Mouse (Mus musculus): Measurements from ENCODE around the gene Hes2.
A peak's percentile ranks its signal among the peaks of the same experiment; 100 is the strongest.

Gene Hes2

DNA sequence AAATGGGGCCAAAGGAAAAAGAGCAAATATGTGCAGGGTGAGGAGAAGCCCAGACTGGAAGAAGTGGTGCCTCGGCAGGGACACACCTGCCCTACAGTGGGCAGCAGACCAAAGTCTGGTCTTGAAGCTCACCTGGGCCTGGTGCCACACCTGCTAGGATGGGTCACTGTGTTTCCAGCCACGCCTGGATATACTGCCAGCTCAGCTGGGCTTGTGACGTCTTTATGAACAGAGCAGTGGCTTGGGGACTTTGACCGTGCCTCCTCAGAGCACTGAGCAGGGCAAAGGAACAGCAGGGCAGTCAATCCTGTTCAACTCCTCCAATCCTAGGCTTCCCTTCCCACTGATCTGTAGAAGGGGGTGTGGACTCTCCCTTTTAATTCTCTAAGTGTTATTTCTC, 2.1 kb downstream of the Hes2 start:
- DNase-seq = no peak

- no peak for DNase-seq
Measured at GRCm38 (mm10) chr4:152161601-152162000, 2.9 kb downstream of the Hes2 start.

DNA sequence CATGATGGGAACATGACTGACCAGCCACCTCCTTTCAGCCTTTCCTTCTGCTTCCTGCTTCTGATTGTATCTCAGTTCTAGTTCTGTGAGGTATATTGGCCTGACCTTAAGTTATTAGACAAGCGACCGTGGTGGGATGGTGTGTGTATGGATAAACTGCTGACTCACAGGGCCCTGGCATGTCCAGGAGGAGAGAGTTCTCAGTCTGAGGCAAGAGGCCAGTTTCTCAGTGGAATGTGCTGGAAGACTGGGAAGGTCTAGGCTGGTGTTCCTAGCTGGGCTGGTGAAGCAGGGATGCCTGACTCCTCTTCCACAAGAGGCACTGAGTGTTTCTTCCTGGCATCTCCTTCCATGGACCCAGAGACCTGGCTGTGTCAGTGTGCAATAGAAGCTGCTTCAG, 4.1 kb downstream of the Hes2 start:
- DNase-seq = no peak

DNA sequence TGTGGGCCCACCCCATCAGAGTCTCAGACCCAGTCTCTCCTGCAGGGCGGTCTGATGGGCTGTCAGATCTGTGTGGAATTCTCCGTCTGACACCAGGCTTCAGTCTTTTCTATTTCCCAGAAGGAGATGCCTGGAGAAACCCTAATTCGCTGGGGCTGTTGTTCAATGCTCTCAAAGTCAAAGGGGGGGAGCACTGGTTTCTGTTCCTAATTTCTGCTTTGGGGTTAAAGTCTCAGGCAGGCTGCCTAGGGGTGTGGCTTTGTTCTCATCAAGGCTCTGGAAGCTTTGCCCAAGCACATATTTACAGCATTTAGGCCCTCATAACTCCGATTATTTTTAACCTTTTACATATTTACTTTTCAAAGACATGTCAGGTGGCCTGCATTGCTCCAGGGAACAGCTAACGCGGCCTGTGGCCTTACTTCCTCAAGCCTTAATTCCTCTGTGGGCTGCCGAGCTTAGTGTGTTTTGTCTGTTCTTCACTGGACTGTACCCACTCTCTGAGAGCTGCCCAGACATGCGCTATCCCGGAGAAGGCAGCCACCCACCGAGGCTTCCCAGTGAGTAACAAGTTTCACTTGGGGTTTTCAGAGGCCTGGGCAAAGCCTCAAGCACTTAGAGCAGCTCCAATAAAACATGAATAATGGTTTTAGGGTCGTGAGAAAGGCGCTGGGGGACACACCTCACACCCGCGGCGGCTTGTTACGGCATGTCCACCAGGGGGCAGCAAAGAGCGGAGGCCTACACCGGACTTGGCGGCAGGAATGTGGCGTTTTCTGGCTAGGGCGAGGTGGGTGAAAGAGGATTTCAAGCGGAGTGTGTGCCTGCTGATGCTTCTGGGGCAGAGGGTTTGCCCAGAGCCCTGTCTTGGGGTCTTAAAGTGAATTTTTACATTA, 6.6 kb downstream of the Hes2 start:
- peak; percentile 74 for DNase-seq

DNA sequence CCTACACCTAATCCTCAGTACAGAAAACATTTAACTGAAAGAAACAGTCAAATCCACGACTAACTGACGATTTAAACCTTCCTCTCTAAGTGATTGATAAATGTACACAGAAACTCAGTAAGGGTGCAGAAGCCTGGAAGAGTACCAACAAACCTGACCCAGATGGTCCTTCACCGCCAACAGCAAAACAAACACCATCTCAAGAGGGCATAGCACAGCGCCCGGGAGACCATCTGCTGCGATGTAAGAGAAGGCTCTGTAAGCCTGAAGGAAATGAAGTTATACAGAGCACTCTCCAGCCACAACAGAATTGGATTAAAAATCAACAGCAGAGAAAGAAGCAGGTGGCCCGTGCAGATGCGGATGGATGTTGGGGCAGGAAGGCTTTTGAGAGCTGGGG, 9.4 kb downstream of the Hes2 start:
- DNase-seq = no peak

DNA sequence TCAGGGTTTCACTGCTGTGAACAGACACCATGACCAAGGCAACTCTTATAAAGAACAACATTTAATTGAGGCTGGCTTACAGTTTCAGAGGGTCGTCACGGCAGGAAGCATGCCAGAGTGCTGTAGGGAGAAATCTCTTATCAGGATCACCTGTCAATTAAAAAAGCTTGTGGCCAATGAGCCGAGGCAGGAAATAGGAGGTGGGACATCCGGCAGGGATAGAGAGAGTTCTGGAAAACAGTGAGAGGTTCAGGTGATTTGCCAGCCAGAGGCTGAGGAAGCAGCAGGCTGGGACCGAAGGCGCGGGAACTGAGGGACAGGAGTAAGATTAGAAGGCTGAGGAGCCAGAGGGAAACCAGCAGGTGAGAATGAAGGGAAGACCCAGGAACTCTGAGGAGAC, 10.4 kb downstream of the Hes2 start:
- no peak for DNase-seq

DNA sequence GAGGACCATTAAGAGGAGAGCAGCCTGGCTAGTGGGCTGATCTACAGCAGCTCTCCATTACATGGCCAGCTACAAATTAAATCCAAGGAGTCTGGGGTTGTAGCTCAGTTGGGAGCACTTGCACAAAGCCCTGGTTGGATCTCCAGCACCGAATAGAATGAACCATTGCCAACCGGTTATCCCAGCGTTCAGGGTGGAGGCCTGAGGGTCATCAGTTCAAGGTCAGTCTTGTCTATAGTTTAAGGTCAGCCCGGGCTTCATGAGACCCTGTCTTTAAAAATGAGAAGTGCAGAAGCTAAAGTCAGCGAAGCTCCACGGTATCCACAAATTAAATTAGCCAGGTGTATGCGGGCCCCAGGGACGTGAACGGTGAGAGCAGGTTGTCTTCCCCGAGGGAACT, 11.6 kb downstream of the Hes2 start:
- DNase-seq = no peak

GRCm38 (mm10) chr4:152171543-152171942, 12.9 kb downstream of the Hes2 start:
- no peak for DNase-seq

GRCm38 (mm10) chr4:152173041-152173440, 14.4 kb downstream of the Hes2 start:
- peak; percentile 74 for DNase-seq

DNA sequence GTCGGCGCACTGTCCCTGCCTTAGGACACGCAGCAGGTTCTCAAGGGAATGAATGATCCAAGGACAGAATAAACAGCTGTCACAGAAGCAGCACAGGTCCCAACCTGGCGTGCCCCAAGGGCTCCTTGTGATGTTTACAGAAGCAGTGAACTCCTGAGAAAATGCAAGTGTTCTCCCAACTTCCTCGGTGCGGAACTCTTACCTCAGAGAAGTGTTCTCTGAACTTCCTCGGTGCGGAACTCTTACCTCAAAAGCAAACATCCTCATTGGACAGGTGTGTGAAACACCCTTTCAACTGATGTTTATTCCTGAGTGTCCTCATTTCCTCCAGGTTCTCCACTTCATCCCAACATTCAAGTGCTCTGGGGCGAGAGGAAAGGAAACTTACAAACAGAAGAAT, 15.3 kb downstream of the Hes2 start:
- no peak for DNase-seq

GRCm38 (mm10) chr4:152176638-152177037, 18.0 kb downstream of the Hes2 start:
- DNase-seq = no peak

GRCm38 (mm10) chr4:152177174-152177536, 18.5 kb downstream of the Hes2 start:
- DNase-seq = no peak

GRCm38 (mm10) chr4:152177537-152178343, 19.1 kb downstream of the Hes2 start, which contains the start of gene Acot7:
Acot7 (plus strand) TSS chr4:152178134.
- DNase-seq = peak; percentile 94

GRCm38 (mm10) chr4:152178344-152178864, 19.7 kb downstream of the Hes2 start:
- peak; percentile 66 for DNase-seq

DNA sequence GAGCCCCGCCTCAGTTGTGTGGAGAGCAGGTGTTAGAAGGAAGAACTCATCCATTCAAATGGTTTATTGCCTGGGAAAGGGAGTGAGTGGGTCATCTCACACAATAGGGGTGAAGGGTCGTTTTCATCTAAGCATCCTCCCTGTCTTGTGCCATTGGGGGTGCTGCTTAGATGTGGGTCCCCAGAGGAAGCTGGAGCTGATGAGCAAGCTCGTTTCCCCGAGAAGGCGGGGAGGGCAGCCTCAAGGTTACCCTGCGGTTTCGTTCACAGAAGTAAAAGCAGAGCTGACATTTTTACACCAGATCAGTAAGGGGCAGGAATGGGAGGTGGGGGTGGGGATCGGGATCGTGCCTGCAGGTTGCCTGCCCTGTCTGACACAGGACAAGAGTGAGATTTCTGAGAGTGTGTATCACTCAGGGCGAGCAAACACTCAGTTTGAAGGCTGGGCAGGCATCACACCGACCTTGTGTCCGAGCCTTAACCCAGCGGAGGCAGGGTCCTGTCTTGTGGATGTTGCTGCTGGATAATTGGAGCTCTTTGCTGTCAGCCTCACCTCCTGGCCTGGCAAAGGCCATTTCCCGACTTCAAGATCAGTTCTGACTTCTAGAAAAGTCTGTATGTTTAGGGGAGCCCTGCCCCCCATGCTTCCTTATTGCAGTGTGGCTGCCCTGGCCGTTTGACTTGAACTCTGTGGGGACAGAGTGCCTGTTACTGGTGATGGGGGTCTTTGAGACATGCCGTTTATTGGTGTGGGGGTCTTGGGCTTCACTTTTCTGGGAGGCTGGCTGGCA, 20.4 kb downstream of the Hes2 start:
- no peak for DNase-seq

- no peak for DNase-seq
Measured at GRCm38 (mm10) chr4:152179946-152180660, 21.4 kb downstream of the Hes2 start.

DNA sequence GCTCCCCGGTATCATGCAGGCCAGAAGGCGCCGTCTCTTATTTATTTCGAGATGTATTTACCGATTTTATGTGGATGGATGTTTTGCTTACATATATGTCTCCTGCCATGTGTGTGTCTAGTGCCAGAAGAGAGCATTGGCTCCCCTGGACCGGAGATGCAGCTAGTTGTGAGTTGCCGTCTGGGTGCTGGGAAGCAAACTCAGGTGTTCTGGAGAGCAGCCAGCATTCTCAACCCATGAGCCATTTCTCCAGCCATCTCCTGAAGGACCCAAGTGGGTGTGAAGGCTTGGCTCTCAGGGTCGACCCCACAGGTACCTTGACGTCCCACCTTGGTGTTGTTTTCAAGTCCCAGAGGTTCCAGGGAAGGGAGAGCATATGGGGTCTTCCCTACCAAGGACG, 23.5 kb downstream of the Hes2 start:
- DNase-seq = no peak

GRCm38 (mm10) chr4:152184353-152185035, 25.8 kb downstream of the Hes2 start:
- DNase-seq = peak; percentile 43

GRCm38 (mm10) chr4:152185137-152185509, 26.5 kb downstream of the Hes2 start:
- no peak for DNase-seq

DNA sequence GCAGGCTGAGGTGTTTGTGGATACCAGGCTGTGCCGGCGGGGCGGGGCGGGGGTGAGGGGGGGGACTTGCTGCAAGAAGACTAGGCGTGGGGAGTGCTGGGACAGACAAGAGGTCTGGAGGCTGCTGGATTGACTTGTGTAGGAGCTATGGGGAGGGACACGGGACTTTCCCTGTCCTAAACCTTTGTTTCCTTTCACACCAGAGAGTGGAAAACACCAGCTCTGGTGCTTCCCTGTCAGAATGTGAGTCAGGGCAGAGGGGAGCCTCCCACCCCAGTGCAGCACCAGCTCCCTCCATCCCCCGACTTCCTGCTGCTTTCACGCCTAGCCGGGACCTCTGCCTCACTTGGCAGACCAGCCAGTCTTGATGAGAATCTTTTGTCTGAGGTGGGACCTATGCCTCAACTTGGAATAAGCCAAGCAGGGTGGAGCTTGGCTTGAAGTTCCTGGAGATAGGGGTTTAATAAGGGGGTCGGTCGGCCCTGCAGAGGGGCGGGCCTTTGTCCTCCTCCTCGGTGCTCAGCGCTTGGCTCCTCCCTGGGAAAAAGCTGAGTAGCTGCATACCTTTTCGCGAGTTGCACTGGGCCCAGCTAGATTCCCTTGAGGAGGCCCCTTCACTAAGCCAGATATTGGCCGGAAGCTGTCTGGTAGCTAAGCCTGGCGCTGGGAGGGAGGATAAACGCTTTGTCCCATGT, 27.0 kb downstream of the Hes2 start:
- DNase-seq = no peak
